Mouse (Mus musculus) gastrocnemius, postnatal 36 days (tissue): ENCODE data around the gene Smco3. TPM values are rescaled to one million over a fixed set of nuclear protein-coding genes. Genes with fewer than 3 reads are reported as not detected.

Experiments used
- DNase-seq, 2 experiments: peaks; one replicate each; pipeline ENCODE4 v3.0.0; 2022
- intact Hi-C: fragments of 180-260 bp; cut with DNase I; formaldehyde crosslinking; loops from one replicate; pipeline ENCODE4 v1.15.1; 2025
- microRNA-seq, 2 experiments: library from miRNA; unstranded; fragments of <30 nt; microRNA quantifications; one replicate each; pipeline ENCODE4 v1.2.0; 2021
- total RNA-seq, 2 experiments: library from RNA; stranded (reverse); gene quantifications; 2 replicates each; pipeline ENCODE4 v1.2.3; 2021

Smco3 gene
- total RNA-seq, 2 experiments from 2014 or later = 0.15 to 0.69 TPM

DNA sequence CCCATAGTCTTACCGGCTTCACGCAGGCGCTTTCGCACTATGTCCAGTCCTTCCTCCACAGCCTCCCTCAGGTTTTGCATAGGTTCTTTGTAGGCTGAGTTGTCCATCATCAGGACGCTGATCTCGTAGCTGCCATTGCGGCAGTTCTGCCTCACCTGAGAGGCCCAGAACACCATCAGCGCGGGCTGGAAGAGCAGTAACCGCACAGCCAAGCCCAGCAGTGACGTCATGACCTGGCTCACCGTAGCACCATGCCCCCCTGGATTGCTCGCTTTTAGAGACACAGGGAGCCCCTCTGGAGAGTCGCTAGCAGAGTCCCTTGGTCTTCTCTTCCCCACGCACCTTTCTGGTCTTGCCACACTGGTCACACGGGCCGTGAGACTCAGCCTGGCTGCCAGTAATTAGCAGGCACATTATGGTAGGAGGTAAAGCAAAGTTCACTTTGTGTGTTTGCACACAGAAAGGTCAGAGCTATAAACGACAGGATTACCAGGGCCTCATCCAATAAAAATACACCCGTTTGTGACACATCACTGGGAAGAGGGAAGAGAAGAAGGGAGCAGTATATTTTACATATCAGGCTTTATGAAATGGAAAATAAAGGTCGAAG, 53.8 kb downstream of the Smco3 start, which contains the start of gene Gucy2c:
Gucy2c (minus strand) TSS at position 389 of the 610 bp plus-strand sequence.
- intact Hi-C loops = no loop called here

More for the DNA sequence above, 53.8 kb downstream of the Smco3 start, which contains the start of gene Gucy2c:
- DNase-seq = no peak

Small RNA genes lying within 50 kb of the gene (microRNA-seq; reads per million reads assigned to microRNA genes)
- 0 reads per million in 2 experiments for gene Gm44364

Other genes with a start within 250 kb of the Smco3 start
- 10 to 100 TPM; 13.7 to 16.8 TPM for gene Plbd1, start 173.5 kb downstream of the Smco3 start, total RNA-seq
- gene Gucy2c, start 53.7 kb downstream of the Smco3 start, total RNA-seq = not detected
- 1 to 10 TPM; 4.8 to 4.9 TPM for gene Hist4h4, start 31.0 kb downstream of the Smco3 start, total RNA-seq
- 10 to 100 TPM; 11.3 to 12.8 TPM for gene H2afj, start 27.2 kb downstream of the Smco3 start, total RNA-seq
- gene BC049715, start 7.8 kb downstream of the Smco3 start, total RNA-seq = under 1 TPM; 0.07 to 0.20 TPM
- 10 to 100 TPM; 43.3 to 45.5 TPM for gene Wbp11, start 7.2 kb downstream of the Smco3 start, total RNA-seq
- gene Art4, start 22.3 kb upstream of the Smco3 start, total RNA-seq = under 1 TPM in 1 of 2 experiments, not detected in 1; 0.13 TPM
- 10 to 100 TPM; 72.6 to 84.1 TPM for gene Mgp, start 40.4 kb upstream of the Smco3 start, total RNA-seq
- not detected for gene Erp27, start 86.7 kb upstream of the Smco3 start, total RNA-seq
- not detected for gene Pde6h, start 88.4 kb upstream of the Smco3 start, total RNA-seq
- 1 to 10 TPM; 7.1 to 7.7 TPM for gene Arhgdib, start 106.4 kb upstream of the Smco3 start, total RNA-seq